ENCODE assay signal across 13 mouse cellular contexts in genomic region chr2:72873948-72874347, GRCm38 (mm10).
"Had no signal": no experiment of that assay in that cellular context is flagged by ENCODE, and none has a peak within 500 bp of the region (broad histone marks: within the 10 kb centered on the region; RNA-seq: fewer than 3 reads in every experiment).

No protein-coding gene starts in this region.

- H3K27ac ChIP-seq: liver, embryonic 15.5 days; macrophage; midbrain, embryonic 12.5 days; neural tube, embryonic 13.5 days had no signal

- H3K27me3 ChIP-seq: liver, embryonic 15.5 days; midbrain, embryonic 12.5 days; neural tube, embryonic 13.5 days had no signal

- DNase-seq: kidney, adult 8-10 months; kidney, postnatal 36 days; lung, embryonic 14.5 days; lung, postnatal 10 days; right cerebral cortex, postnatal 14 days had no signal

- H3K36me3 ChIP-seq: liver, embryonic 15.5 days; midbrain, embryonic 12.5 days; neural tube, embryonic 13.5 days had no signal

- H3K9ac ChIP-seq: liver, embryonic 15.5 days; lung, embryonic 14.5 days; midbrain, embryonic 12.5 days; neural tube, embryonic 13.5 days had no signal

- H3K9me3 ChIP-seq: liver, embryonic 15.5 days; megakaryocyte, embryonic 14.5 days; midbrain, embryonic 12.5 days; neural tube, embryonic 13.5 days had no signal

- ATAC-seq: intestine, postnatal 0 days; midbrain, embryonic 16.5 days had no signal

- H3K4me3 ChIP-seq: liver, embryonic 15.5 days; megakaryocyte, embryonic 14.5 days; midbrain, embryonic 12.5 days; neural tube, embryonic 13.5 days had no signal

- H3K4me2 ChIP-seq: liver, embryonic 11.5 days; liver, embryonic 15.5 days; lung, embryonic 14.5 days; midbrain, embryonic 12.5 days; neural tube, embryonic 13.5 days had no signal

- H3K4me1 ChIP-seq: liver, embryonic 15.5 days; midbrain, embryonic 12.5 days; neural tube, embryonic 13.5 days had no signal
